Mouse (Mus musculus) liver, adult 2 months (tissue): ENCODE measurements at regions not wholly inside any gene's neighbourhood (a gene's known extent, or its start where the extent isn't known, plus 50 kb on each side); places are given as distances from the start of the nearest gene placed in this dataset.

ENCODE experiments used
- CTCF ChIP-seq: fragments of 200-500 bp; IDR thresholded peaks from 2 replicates; pipeline ENCODE4 v1.5.1; 2011; ENCODE audit warnings: low read depth, low read length, control low read depth
- POLR2A ChIP-seq: fragments of 200-500 bp; IDR thresholded peaks from 2 replicates; pipeline ENCODE4 v1.6.1; 2011; ENCODE audit warnings: low read length, control low read depth; ENCODE audit not compliant: insufficient read depth; ENCODE audit errors: extremely low read depth

DNA sequence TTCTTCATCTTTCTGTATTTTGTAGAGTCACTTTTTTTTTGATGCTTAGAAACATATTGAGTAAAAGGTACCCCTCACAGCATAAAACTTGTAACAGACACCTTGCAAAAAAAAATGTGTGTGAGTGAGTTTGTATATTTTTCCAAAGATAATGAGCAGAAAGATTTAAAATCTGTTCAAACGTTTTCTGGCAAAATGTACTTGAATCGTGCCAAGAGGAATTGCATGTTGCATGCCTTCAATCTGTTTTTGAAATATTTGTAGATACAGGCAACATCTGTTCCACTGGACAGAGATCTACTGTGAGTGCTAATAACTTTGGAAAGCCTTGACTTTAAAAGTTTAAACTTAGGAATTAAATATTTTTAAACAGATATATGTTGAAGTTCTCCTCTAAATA is 143.5 kb upstream of the Ube2e3 start:
- TF ChIP-seq CTCF (no peak), POLR2A (no peak)
